Mouse (Mus musculus): ENCODE measurements around the gene Aplp2. TPM values are rescaled to one million over a fixed set of nuclear protein-coding genes. Genes with fewer than 3 reads are reported as not detected.

The Aplp2 gene
- 100 to 1,000 TPM in 1 of 2 experiments, 10 to 100 TPM in 1; 13.1 to 308 TPM for polyA plus RNA-seq (2012; fragmentation: generic; extraction: Trizol)

GRCm38 (mm10) chr9:31211690-31212499, at the start of gene Aplp2:
Aplp2 (minus strand) TSS chr9:31211815.

GRCm38 (mm10) chr9:31131205-31131968, 80.2 kb downstream of the Aplp2 start, which contains the start of gene St14:
St14 (minus strand) TSS chr9:31131853.

Other genes with a start within 250 kb of the Aplp2 start
- gene Zbtb44, start 181.2 kb downstream of the Aplp2 start, polyA plus RNA-seq (2012; fragmentation: generic; extraction: Trizol) = 1 to 10 TPM in 1 of 2 experiments, under 1 TPM in 1; 0.53 to 2.7 TPM
- under 1 TPM in 1 of 2 experiments, not detected in 1; 0.01 TPM for gene St14, start 80.0 kb downstream of the Aplp2 start, polyA plus RNA-seq (2012; fragmentation: generic; extraction: Trizol)
- 1 to 10 TPM in 1 of 2 experiments, under 1 TPM in 1; 0.25 to 1.7 TPM for gene Prdm10, start 68.7 kb upstream of the Aplp2 start, polyA plus RNA-seq (2012; fragmentation: generic; extraction: Trizol)
- gene Nfrkb, start 174.4 kb upstream of the Aplp2 start, polyA plus RNA-seq (2012; fragmentation: generic; extraction: Trizol) = 10 to 100 TPM in 1 of 2 experiments, 1 to 10 TPM in 1; 2.1 to 11.5 TPM

Data from C3H10T1/2 (cell line).